Mouse (Mus musculus) frontal cortex, adult (tissue): ENCODE data around the gene Myf6.

Source experiments
- ATAC-seq: cut with Nextera tagmentation; 2 replicates; pipeline ENCODE4 v1.9.2; 2017; ENCODE audit warnings: mild to moderate bottlenecking, moderate library complexity, mixed read lengths; ENCODE audit not compliant: low TSS enrichment

The Myf6 gene

GRCm38 (mm10) chr10:107494568-107494967, at the start of gene Myf6:
Myf6 (minus strand) TSS chr10:107494737.
- no peak for ATAC-seq

- no peak for ATAC-seq
Observed at GRCm38 (mm10) chr10:107543026-107543425, 48.5 kb upstream of the Myf6 start.

- ATAC-seq = no peak
Observed at GRCm38 (mm10) chr10:107528758-107529157, 34.2 kb upstream of the Myf6 start.

- ATAC-seq = no peak
Observed at GRCm38 (mm10) chr10:107519216-107519615, 24.7 kb upstream of the Myf6 start.

- no peak for ATAC-seq
Observed at GRCm38 (mm10) chr10:107516641-107517040, 22.1 kb upstream of the Myf6 start.

- no peak for ATAC-seq
Observed at GRCm38 (mm10) chr10:107514735-107515134, 20.2 kb upstream of the Myf6 start.

- no peak for ATAC-seq
Observed at GRCm38 (mm10) chr10:107506397-107506796, 11.9 kb upstream of the Myf6 start.

GRCm38 (mm10) chr10:107503430-107503829, 8.9 kb upstream of the Myf6 start:
- ATAC-seq = no peak

GRCm38 (mm10) chr10:107502193-107502592, 7.7 kb upstream of the Myf6 start:
- no peak for ATAC-seq

GRCm38 (mm10) chr10:107499656-107500055, 5.1 kb upstream of the Myf6 start:
- peak; percentile 100 for ATAC-seq

- no peak for ATAC-seq
Observed at GRCm38 (mm10) chr10:107496402-107496801, 1.9 kb upstream of the Myf6 start.

- peak; percentile 58 for ATAC-seq
Observed at GRCm38 (mm10) chr10:107493580-107494474, 710 bp downstream of the Myf6 start.

- peak; percentile 97 for ATAC-seq
Observed at GRCm38 (mm10) chr10:107492867-107493579, 1.5 kb downstream of the Myf6 start.

- ATAC-seq = no peak
Observed at GRCm38 (mm10) chr10:107488654-107489315, 5.8 kb downstream of the Myf6 start.

- no peak for ATAC-seq
Observed at GRCm38 (mm10) chr10:107486770-107487169, 7.8 kb downstream of the Myf6 start.

- ATAC-seq = no peak
Observed at GRCm38 (mm10) chr10:107485870-107486269, 8.7 kb downstream of the Myf6 start, which contains the start of gene Myf5. Myf5 (minus strand) TSS chr10:107486134.

- ATAC-seq = no peak
Observed at GRCm38 (mm10) chr10:107484050-107484449, 10.5 kb downstream of the Myf6 start.

GRCm38 (mm10) chr10:107473497-107473896, 21.0 kb downstream of the Myf6 start:
- ATAC-seq = 0 out of 2 replicates have a peak, but pooled peaks have one; percentile 41

- ATAC-seq = no peak
Observed at GRCm38 (mm10) chr10:107471712-107472111, 22.8 kb downstream of the Myf6 start.

GRCm38 (mm10) chr10:107467819-107468218, 26.7 kb downstream of the Myf6 start:
- no peak for ATAC-seq

- ATAC-seq = no peak
Observed at GRCm38 (mm10) chr10:107449496-107450330, 44.8 kb downstream of the Myf6 start.
